Mouse (Mus musculus) T-helper 1 cell (primary cell): ENCODE results near the gene Taf3.

ENCODE experiments used
- in situ Hi-C: fragments of 300-600 bp; cut with MboI, MseI; formaldehyde crosslinking; loops from one replicate; pipeline ENCODE4 v1.15.1; 2025; ENCODE audit warnings: high pct_unique_total_duplicates

The Taf3 gene

DNA sequence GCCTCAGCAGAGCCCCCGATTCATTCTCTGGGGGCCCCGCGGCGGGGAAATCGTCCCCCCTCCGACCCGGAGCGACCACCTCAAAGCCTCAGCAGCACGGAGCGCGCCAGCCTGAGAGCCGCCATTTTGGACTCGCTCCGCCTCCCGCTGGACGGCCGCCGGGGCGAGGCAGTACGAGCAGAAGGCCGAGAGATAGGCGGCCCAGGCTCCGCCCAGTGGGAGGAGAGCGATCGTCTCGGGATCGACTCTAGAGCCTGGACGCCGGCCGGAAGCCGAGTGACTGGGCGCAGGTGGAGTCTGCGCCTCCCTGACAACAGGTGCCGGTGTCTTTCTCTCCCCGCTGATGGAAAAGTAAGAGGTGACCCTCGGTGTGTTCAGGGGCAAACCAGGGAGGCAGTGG lies at the start of gene Taf3:
Gene Taf3 (minus strand): TSS at position 136 of the 400 bp plus-strand sequence.
- in situ Hi-C loops: no loop called here

DNA sequence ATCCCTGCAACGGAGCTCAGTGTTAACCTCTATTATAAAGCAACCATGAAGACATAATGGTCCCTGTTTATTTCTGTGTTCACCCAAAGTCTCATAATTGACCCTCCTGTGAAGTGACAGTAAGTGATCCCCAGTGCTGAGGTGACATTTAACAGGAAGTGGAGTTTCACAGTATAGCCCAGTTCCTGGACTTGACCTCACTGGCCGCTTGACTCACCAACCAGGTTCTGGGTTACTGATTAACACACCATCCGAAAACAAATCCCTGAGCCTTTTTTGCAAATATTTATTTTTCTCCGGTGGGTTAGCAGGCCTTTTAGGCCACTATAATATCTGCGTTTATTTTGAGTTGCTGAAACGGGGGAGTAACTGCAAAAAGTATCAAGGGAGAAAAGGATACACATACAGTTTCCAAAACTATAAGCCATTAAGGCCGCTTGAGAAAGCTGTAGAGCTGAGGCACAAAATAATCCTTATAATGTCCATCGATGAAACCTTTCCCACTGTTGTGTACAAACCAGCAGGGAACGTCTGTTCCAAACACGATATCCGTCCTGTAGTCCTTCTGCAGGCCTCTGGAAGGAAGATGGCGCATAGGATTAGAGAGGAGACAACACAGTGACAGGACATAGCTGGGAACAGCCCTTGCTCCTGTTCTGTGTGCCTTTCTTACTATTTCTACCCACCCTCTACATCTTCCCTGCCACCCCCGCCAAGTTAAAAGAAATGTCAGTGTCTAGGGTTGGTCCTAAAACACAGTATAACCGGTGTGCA lies 46.1 kb upstream of the Taf3 start:
- in situ Hi-C loops: loop anchor here (10.0 kb wide), 1 partner anchor 1420 kb away; no protein-coding TSS in a partner anchor

DNA sequence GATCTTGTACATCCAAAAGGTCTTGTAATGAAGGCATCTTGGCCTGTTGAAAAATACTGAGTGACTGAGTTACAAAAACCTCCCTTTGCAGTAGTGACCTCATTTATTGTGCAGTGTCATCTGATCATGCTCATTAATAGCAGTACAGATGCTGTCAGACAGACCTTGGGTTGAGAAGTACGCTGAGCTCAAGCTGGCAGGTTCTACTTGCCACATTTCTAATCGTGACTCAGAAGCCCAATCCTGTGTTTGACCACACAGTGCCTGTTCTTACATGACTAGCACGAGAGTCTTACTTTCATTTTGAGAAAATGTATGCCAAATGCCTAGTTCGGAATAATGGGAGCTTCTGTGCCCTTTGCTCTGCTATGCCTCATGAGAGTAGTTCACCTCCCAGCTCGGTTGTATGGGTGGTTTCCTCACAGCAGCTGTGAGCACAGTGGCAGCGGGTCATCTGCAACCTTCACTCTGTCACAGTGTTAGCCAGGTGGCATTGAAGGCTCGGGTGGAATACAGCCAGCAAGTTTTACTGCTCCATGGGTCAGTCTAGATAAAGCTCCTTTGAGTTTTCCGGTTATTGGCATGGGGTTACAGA lies 39.0 kb upstream of the Taf3 start:
- in situ Hi-C loops: no loop called here

DNA sequence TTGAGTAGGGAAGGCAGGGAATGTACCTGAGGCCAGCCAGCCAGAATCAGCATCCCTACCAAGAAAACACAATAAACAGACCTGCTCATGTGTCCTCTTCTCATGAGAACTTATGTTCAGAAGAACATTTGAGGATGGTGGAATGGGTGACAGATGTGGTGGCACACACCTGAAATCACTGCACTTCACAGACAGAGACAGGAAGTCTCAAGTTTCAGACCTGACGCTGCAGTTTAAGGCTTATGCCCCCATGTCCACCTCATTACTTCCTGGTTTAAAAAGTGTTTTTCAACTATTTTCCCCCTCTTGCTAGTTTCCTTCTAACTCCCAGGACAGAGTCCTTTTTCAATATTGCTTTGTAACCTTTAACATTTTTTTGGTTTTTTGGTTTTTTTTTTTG lies 34.3 kb upstream of the Taf3 start:
- in situ Hi-C loops: no loop called here

DNA sequence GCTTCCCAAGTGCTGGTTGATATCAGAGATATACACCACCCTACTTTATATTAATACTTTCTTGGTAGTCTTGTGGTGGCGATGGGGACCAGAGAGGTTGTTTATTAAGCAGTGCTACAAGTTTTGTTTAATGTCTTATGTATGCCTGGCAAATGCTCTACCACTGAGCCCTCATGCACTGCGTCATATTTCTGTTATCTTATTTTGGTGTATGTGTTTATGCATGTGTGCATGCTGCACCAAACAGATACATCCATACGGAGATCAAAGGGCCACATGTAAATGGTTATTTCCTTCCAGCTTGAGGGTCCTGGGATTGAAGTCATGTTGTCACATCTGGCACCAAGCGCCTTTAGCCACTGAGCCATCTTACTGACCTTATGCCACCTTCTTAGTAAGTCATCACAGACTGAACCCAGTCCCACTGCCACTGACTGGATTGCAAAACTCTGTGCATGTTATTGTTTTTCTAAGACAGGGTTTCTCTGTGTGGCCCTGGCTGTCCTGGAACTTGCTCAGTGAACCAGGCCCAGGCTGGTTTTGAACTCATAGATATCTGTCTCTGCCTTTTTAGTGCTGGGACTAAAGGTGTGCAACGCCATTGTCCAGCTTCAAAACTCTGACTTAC lies 33.2 kb upstream of the Taf3 start:
- in situ Hi-C loops: no loop called here

DNA sequence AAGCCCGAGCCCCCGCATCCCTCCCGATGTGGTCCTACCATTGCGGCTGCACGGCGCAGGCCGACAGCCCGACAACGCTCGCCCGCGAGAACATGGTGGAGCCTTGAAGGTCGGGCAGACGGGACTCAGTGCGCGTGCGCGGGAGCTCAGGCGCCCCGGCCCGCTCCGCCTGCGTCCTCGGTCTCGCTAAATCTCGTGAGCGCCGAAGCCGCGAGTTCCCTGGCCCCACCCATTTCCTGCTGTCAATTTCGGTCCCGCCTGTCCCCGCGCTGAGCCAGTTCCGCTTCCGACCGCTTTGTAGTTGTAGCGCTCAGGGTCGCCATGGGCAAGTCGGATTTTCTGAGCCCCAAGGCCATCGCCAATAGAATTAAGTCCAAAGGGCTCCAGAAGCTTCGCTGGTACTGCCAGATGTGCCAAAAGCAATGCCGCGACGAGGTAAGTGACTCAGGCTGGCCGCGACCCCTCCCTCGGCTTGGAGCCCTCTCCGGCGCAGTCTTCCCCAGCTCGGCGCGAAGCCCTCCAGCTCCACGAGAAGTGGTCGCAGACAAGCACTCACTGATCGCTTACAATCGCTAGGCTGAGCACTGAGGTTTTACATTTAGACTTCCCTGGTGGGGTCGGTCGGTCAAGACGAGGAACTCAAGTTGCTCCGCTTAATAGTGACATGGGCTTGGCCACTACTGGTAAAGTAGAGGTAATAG lies 32.1 kb upstream of the Taf3 start, which contains the start of the genes Atp5c1 and Kin:
Gene Atp5c1 (minus strand): TSS at position 201 of the 701 bp plus-strand sequence.
Gene Kin (plus strand): TSS at position 284 of the 701 bp plus-strand sequence.
- in situ Hi-C loops: no loop called here

DNA sequence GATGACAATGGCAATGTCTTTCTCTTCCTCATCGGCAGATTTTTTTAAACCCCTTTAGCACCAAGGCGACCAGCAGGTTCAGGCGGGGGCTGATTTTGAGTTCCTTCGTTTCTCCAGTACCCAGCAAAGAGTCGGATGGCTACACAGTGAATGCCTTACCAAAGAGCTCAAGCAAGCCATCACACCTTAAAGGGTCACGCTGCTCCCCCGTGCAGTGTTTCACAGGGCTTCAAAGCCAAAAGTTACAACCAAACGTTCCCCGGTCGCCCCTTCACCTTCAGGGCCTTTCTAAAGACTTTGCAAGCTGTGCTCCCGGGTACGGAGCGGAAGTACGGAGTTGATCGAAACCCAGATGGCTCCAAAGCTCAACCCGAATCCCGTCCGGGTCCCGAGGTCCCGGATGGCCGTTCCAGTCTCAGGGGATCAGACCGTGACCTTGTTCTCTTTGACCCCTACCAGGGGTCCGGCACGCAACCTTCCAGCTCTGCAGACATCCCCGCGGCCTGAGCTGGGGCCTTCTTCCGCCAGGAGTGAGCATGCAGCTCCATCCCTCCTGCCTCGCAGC lies 31.4 kb upstream of the Taf3 start:
- in situ Hi-C loops: no loop called here

DNA sequence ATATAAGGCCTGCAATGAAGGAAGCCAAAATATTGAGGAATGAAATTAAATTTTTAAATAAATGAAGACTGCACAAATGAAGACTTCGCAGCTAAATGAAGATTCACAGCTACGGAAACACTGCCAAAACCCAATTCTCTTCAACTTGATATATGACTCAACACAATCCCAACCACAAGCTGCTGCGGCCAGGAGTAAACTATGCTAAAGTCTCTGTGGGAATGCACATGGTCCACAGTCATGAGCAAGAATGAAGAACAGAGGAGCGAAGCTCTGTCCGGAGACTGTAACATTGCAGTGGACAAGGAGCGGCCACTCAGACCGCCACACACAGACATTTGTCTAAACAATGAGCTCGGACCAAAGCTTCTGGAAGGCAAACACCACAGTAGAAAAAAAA lies 28.3 kb upstream of the Taf3 start:
- in situ Hi-C loops: no loop called here

DNA sequence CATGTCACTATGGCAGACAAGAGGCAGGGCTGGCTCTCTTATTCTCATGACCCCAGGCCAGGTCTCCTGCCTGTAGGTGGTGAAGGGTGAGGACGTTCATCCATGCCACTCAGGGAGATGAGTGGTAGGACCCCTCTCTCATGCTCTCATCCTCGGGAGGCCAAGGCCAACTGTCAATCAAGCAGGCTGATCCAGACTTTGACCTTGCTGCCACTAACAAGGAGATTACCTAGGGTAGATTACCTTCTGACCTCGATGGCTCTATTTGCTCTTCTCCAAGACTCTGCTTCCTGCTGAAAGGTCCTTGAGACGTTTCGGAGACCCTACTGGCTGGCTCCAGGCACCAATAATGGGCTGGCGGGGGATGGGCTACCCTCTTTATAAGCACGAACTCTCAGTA lies 26.1 kb upstream of the Taf3 start:
- in situ Hi-C loops: no loop called here

DNA sequence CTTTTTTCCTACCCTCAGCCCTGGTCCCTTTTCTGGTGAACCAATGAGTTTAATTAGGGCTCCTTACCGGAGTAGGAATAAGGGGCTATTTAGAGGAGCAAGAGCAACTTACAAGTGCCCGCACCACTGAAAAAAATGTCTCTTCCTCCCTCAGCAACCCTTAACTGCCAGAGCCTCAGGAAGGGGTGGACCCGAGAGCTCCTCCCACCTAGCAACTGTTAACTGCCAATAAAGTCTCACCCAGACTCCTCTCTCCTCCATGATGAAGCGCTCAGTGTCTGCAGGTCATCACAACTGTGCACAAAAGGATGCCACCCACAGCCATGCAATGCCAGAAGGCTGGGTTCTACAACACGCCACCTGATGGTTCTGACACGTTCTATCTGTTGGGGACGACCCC lies 23.4 kb upstream of the Taf3 start:
- in situ Hi-C loops: no loop called here

DNA sequence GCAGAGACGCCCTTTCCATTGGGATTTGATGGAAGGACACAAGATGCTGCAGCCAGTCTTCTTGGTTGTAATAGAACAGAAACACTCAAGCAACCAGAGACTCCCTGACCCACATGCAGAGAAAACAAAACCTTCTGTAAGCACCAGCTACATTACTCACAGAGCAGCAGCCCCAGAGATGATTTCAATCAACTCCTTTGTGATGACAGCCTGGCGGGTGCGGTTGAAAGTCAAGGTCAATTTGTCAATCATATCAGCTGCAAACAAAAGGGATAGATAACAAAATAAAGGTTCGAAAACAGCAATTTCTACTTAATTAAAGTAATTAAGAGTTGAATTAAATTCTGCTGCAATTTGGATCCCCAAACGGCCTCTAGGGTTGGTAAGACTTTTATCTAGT lies 10.4 kb upstream of the Taf3 start:
- in situ Hi-C loops: no loop called here

DNA sequence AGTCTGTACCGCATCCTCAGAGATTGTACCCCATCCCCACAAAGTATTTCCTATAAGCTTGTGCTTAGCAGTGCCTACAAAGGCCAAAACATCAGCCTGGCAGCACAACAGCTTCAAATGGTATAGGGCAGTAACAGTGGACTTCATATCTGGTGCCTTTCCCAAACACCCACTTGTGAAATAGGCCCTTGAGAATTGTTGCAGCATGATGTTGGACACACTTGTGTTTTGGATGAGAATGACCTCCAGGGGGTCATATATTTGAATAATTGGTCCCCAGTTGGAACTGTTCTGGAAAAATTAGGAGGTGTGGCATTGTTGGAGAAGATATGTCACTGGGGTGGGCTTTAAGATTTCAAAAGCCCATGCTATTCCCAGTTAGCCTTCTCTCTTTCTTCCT lies 3.6 kb upstream of the Taf3 start:
- in situ Hi-C loops: no loop called here

DNA sequence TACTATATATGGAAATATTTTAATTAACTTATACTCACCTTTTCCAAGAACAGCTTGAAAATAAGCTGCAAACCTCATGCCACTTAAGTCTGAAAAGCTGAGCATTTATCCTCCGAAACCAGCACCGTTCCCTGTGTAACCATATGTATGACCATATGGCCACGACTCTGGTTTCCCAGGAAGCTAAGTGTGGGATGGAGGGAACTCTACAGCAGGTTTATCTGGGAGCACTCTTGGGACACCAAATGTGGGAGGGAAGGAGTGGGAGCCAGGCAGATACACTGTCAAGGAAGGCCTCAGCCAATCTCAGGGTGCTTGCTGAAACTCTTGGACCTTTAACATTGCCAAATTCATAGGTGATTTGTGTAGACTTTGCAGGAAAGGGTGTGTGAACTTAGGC lies 2.5 kb upstream of the Taf3 start:
- in situ Hi-C loops: no loop called here

DNA sequence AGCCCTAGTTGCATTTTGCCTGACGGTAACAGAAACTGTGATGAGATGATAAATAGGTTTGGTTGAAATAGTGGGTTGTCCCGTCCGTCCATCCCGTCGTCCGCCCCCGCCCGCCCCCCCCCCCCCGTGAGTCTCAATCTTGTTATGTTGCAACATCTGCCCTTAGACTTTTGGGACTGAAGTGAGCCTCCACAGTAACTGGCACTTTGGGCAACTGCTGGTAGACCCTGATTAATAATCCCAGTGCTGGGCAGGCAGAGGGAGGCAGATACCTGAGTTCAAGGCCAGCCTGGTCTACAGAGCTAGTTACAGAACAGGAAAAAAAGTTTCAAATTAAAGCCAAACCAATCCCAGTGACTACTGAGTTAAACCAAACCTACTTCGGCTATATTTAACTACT lies 1.1 kb upstream of the Taf3 start:
- in situ Hi-C loops: no loop called here

DNA sequence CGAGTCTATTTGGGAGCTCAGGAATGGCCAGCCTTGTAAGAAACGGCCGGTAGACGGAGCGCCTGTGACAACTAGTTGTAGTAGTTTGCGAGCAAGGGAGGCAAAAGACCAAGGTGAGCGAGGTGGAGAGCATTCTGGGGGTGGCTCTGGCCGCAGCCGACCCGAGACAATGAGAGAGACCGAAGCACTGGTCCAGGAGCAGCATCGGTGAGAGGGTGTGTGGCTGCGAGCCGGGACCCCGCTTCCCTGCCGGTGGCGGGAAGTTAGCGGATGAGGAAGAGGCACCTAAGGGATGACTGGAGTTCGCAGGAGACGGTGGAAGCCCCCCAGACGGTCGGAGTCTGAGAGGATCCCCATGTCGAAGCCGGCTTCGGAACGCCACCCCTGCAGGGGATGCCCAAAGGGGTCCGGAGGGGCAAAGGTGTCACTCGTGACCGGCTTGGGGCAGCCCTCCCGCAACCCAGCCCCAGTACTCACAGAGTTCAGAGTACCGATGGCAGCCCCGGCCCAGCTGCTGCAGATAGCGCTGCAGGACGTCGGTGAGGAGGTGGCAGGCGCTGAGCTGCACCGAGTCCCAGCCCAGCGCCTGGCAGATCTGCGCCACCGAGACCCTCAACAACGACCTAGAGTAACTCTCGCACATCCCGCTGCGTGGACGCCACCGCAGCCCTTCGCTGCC lies 499 bp downstream of the Taf3 start:
- in situ Hi-C loops: no loop called here

DNA sequence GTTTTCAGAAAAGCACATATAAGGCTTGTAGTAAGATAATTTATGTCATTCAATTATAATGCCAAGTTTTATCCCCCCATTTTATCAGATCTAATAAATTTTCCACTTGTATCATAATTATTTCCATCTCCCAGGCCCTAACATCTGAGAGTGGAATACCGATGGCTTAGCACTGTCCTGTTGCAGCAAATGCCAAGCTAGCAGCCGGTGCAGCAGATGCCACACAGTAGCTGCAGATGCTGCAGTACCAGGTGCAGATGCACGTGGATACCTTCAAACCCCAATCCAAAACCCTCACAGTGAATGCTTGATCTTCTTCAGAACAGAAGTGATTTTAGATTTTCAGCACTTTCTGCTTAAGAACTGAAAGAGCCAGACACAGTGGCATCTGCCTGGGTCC lies 13.4 kb downstream of the Taf3 start:
- in situ Hi-C loops: no loop called here

DNA sequence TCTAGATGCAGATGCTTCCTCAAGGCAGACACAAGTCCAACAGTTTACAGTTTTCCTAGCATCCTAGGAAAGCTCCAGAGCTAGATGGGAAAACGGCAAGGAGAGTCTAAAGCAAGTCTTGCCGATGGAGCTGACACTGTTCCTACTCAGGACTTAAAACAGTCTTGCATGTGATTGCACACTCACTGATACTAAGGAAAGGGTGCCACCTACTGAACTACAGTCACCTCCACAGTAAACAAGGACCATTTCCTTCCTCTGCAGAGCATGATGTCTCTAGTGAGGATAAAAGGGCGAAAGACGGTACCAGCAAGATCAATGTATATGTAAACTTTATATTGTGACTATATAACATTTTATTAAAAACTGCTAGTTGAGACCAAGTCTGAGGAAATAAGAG lies 14.7 kb downstream of the Taf3 start:
- in situ Hi-C loops: no loop called here

DNA sequence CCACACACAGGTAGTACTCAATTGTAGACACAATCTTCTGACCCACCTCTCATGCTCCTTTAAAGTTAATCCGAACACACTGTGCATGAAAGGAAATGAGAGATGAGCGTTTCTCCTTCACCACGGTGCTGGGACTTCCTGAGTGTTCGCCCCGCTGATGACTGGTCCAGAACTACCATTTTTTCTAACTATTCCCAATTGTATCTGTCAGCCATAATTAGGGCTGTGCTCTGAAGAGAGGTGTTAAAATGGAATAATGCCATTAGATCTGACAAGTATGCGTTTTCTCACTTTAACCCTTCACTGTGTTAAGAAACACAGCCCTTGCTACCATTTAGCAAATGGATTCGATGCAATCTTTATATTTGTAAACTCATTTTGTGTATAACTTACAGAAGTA lies 18.6 kb downstream of the Taf3 start:
- in situ Hi-C loops: loop anchor here (10.0 kb wide), 1 partner anchor 475 kb away; no protein-coding TSS in a partner anchor

DNA sequence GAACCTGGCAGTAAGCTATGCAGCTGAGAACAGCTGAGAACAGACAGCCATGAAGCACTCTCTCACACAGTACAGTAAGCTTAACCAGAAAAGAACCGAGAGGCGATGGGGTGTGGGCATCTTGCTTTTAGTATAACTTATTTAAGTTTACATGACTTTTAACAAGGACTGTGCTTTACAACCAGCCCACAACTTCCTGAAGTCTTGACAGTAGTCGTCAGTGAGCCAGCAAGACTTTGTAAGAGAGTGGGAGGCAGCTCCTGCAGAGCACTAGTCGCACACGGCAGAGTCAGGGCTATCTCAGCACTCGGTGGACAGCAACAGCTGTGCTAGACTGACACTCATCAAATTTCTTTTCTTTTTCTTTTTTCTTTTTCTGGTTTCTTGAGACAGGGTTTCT lies 24.1 kb downstream of the Taf3 start:
- in situ Hi-C loops: loop anchor here (10.0 kb wide), 1 partner anchor 469 kb away; no protein-coding TSS in a partner anchor

DNA sequence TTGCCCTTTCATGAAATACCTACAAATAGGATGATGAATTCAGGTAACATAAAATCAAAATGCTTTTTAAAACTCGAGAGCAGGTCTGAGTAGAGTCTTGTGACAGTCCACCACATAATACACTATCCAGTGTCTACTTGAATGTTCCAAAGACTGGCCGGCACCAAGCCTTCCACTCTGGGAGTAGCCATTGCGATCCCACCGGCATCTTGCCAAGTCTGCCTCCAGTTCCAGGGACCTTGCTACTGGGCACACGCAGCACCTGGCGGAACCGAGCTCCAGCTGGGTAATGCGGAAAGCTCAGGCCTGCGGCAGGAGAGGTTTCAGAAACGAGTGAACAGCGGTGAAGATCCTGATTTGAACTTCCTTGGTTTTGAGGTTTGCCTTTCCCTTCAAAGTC lies 27.1 kb downstream of the Taf3 start:
- in situ Hi-C loops: loop anchor here (10.0 kb wide), 1 partner anchor 466 kb away; no protein-coding TSS in a partner anchor
